Mouse (Mus musculus) embryonic fibroblast, embryonic 13.5 days (primary cell): ENCODE measurements at regions not wholly inside any gene's neighbourhood (a gene's known extent, or its start where the extent isn't known, plus 50 kb on each side); places are given as distances from the start of the nearest gene placed in this dataset.
A peak's percentile ranks its signal among the peaks of the same experiment; 100 is the strongest.

Experiments
- CTCF ChIP-seq: IDR thresholded peaks from 2 replicates; pipeline ENCODE4 v1.5.1; 2011; ENCODE audit warnings: mild to moderate bottlenecking, control low read depth, low read length, moderate library complexity, borderline replicate concordance; ENCODE audit not compliant: insufficient read depth
- POLR2A ChIP-seq: IDR thresholded peaks from 2 replicates; pipeline ENCODE4 v1.6.1; 2011; ENCODE audit warnings: low read depth, mild to moderate bottlenecking, control low read depth, low read length, moderate library complexity

GRCm38 (mm10) chr8:88033054-88033453 lies 73.7 kb upstream of the Zfp423 start:
- TF ChIP-seq POLR2A (no peak), CTCF (peak; percentile 54; the same call in 1 of the 2 replicates)
